Mouse (Mus musculus) adrenal gland, adult 2 months (tissue): ENCODE data around the gene Olfr312. TPM values are rescaled to one million over a fixed set of nuclear protein-coding genes. Genes with fewer than 3 reads are reported as not detected.

Experiments used
- DNase-seq: peaks from one replicate; pipeline ENCODE4 v3.0.0; 2021
- polyA plus RNA-seq: library from polyadenylated mRNA; depleted of rRNA; stranded (reverse); fragments of >200 nt; gene quantifications from 2 replicates; pipeline ENCODE4 v1.2.3, GENCODE M21; 2012; rRNA removed
- total RNA-seq, 2 experiments: library from RNA; stranded (reverse); gene quantifications; 2 replicates each; pipeline ENCODE4 v1.2.3; 2021

Olfr312 gene
- total and polyA plus RNA-seq, 3 experiments: not detected

GRCm38 (mm10) chr11:58860744-58861143, 31.7 kb downstream of the Olfr312 start:
- no peak for DNase-seq

GRCm38 (mm10) chr11:58867039-58867953, 38.3 kb downstream of the Olfr312 start, which contains the start of gene 2810021J22Rik:
2810021J22Rik (plus strand) TSS chr11:58867216.
- DNase-seq: peak; percentile 86

- no peak for DNase-seq
These were observed 38.9 kb downstream of the Olfr312 start for GRCm38 (mm10) chr11:58867954-58868330.

DNA sequence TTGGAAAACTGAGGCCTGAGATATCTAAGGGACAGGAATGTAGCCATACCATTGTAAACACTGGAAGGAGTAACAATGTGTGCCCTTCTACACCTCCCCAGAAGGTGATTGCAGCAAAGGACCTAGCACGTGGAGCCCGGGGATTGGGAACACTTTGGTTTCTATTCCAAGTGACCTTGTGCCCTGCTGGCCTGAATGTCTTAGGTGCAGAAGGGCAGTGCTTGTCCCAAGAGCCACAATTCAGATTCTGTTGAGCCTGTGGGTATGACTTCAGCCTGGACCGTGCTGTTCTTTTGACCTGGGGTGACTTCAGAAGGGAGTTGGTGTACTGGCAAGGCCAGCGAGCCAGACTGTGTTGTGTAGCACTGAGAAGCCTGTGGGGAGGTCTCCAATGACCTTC, 41.9 kb downstream of the Olfr312 start:
- DNase-seq: peak; percentile 31

DNA sequence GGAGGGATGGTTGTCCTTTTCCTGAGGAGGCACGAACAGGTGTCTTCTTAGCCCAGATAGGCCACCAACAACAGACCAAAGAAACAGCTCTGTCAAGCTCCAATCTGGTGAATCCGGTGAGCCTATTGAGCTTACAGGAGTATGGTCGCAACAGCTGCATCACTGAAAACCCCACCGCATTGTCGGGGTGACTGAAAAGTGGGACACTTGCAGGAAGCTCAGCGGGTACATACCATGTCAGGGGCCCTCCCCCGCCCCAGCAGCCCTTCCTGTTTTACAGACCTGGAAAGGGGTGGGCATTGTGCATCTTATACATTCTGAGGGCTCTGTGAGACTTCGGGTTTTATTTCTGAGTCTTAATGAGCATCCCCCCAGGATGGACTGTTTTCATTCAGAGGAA, 54.7 kb downstream of the Olfr312 start:
- no peak for DNase-seq

Other genes starting within 250 kb of the Olfr312 start
- gene Olfr324, start 234.1 kb upstream of the Olfr312 start, total RNA-seq: not detected
- not detected in 2 replicates for gene Olfr324, start 234.1 kb upstream of the Olfr312 start, polyA plus RNA-seq
- not detected for gene 2210407C18Rik, start 213.2 kb upstream of the Olfr312 start, total RNA-seq
- gene 2210407C18Rik, start 213.2 kb upstream of the Olfr312 start, polyA plus RNA-seq: 0.17 TPM in 1 of 2 replicates, not detected in the other
- not detected for gene Olfr323, start 198.7 kb upstream of the Olfr312 start, total RNA-seq
- not detected in 2 replicates for gene Olfr323, start 198.7 kb upstream of the Olfr312 start, polyA plus RNA-seq
- gene Trim58, start 188.8 kb upstream of the Olfr312 start, total RNA-seq: not detected
- gene Trim58, start 188.8 kb upstream of the Olfr312 start, polyA plus RNA-seq: not detected in 2 replicates
- not detected for gene Olfr322, start 170.5 kb upstream of the Olfr312 start, total RNA-seq
- not detected in 2 replicates for gene Olfr322, start 170.5 kb upstream of the Olfr312 start, polyA plus RNA-seq
- gene Olfr320, start 148.1 kb upstream of the Olfr312 start, total RNA-seq: not detected
- gene Olfr320, start 148.1 kb upstream of the Olfr312 start, polyA plus RNA-seq: not detected in 2 replicates
- gene Olfr319, start 130.1 kb upstream of the Olfr312 start, total RNA-seq: not detected
- not detected in 2 replicates for gene Olfr319, start 130.1 kb upstream of the Olfr312 start, polyA plus RNA-seq
- not detected for gene Olfr318, start 105.2 kb upstream of the Olfr312 start, total RNA-seq
- not detected in 2 replicates for gene Olfr318, start 105.2 kb upstream of the Olfr312 start, polyA plus RNA-seq
- not detected for gene Olfr317, start 90.0 kb upstream of the Olfr312 start, total RNA-seq
- gene Olfr317, start 90.0 kb upstream of the Olfr312 start, polyA plus RNA-seq: not detected in 2 replicates
- gene Olfr316, start 76.5 kb upstream of the Olfr312 start, total RNA-seq: not detected
- not detected in 2 replicates for gene Olfr316, start 76.5 kb upstream of the Olfr312 start, polyA plus RNA-seq
- not detected for gene Olfr315, start 56.0 kb upstream of the Olfr312 start, total RNA-seq
- gene Olfr315, start 56.0 kb upstream of the Olfr312 start, polyA plus RNA-seq: not detected in 2 replicates
- not detected for gene Olfr314, start 46.3 kb upstream of the Olfr312 start, total RNA-seq
- gene Olfr314, start 46.3 kb upstream of the Olfr312 start, polyA plus RNA-seq: not detected in 2 replicates
- 1 to 10 TPM; 2.2 to 2.7 TPM for gene Fam183b, start 27.3 kb upstream of the Olfr312 start, total RNA-seq
- 0.39 TPM in 1 of 2 replicates, not detected in the other for gene Fam183b, start 27.3 kb upstream of the Olfr312 start, polyA plus RNA-seq
- gene Olfr313, start 14.2 kb upstream of the Olfr312 start, total RNA-seq: not detected
- not detected in 2 replicates for gene Olfr313, start 14.2 kb upstream of the Olfr312 start, polyA plus RNA-seq
- gene Olfr311, start 10.0 kb downstream of the Olfr312 start, total RNA-seq: not detected
- not detected in 2 replicates for gene Olfr311, start 10.0 kb downstream of the Olfr312 start, polyA plus RNA-seq
- gene Gm12258, start 17.9 kb downstream of the Olfr312 start, total RNA-seq: 1 to 10 TPM; 4.6 to 5.0 TPM
- gene Gm12258, start 17.9 kb downstream of the Olfr312 start, polyA plus RNA-seq: 0.73 and 1.3 TPM in 2 replicates
- gene 2810021J22Rik, start 38.0 kb downstream of the Olfr312 start, total RNA-seq: 1 to 10 TPM; 3.9 to 7.2 TPM
- 1.7 and 1.8 TPM in 2 replicates for gene 2810021J22Rik, start 38.0 kb downstream of the Olfr312 start, polyA plus RNA-seq
- 1 to 10 TPM; 3.5 to 5.0 TPM for gene Zfp39, start 75.0 kb downstream of the Olfr312 start, total RNA-seq
- 0.15 and 0.33 TPM in 2 replicates for gene Zfp39, start 75.0 kb downstream of the Olfr312 start, polyA plus RNA-seq
- under 1 TPM in 1 of 2 experiments, not detected in 1; 0.09 TPM for gene Btnl10, start 88.7 kb downstream of the Olfr312 start, total RNA-seq
- gene Btnl10, start 88.7 kb downstream of the Olfr312 start, polyA plus RNA-seq: not detected in 2 replicates
- gene Rnf187, start 109.7 kb downstream of the Olfr312 start, total RNA-seq: 100 to 1,000 TPM; 143 to 198 TPM
- gene Rnf187, start 109.7 kb downstream of the Olfr312 start, polyA plus RNA-seq: 545 and 648 TPM in 2 replicates
- gene Hist3h2ba, start 119.7 kb downstream of the Olfr312 start, total RNA-seq: 1 to 10 TPM; 2.5 to 8.2 TPM
- gene Hist3h2ba, start 119.7 kb downstream of the Olfr312 start, polyA plus RNA-seq: 5.1 and 9.1 TPM in 2 replicates
- gene Hist3h2a, start 125.4 kb downstream of the Olfr312 start, total RNA-seq: 10 to 100 TPM; 13.5 to 26.3 TPM
- gene Hist3h2a, start 125.4 kb downstream of the Olfr312 start, polyA plus RNA-seq: 15.4 and 19.1 TPM in 2 replicates
- gene Trim17, start 125.4 kb downstream of the Olfr312 start, total RNA-seq: under 1 TPM; 0.17 TPM
- gene Trim17, start 125.4 kb downstream of the Olfr312 start, polyA plus RNA-seq: 0.18 and 0.36 TPM in 2 replicates
- gene Trim11, start 148.9 kb downstream of the Olfr312 start, total RNA-seq: 10 to 100 TPM; 21.3 to 23.4 TPM
- 45.2 and 45.7 TPM in 2 replicates for gene Trim11, start 148.9 kb downstream of the Olfr312 start, polyA plus RNA-seq